Mouse (Mus musculus) lung, embryonic 15.5 days (tissue): ENCODE measurements around the gene Il11. TPM values are rescaled to one million over a fixed set of nuclear protein-coding genes. Genes with fewer than 3 reads are reported as not detected.
"Not testable (repeated sequence)": the region's sequence is repeated elsewhere in the genome, so short reads cannot be mapped to it uniquely, and the experiment has no call there.

ENCODE experiments used
- ATAC-seq: fragments of 200-750 bp; cut with Nextera tagmentation; 2 replicates; pipeline ENCODE4 v1.8.0; 2017; ENCODE audit warnings: moderate number of reproducible peaks, borderline replicate concordance; ENCODE audit not compliant: low FRiP score, low TSS enrichment; ENCODE audit errors: extremely low read depth
- H3K27ac ChIP-seq: fragments of 300-500 bp; sonication (generic); 2 replicates; pipeline ENCODE4 v1.5.1; 2015; ENCODE audit warnings: moderate library complexity, mild to moderate bottlenecking, inconsistent platforms
- H3K27me3 ChIP-seq: fragments of 300-500 bp; sonication (generic); 2 replicates; pipeline ENCODE4 v1.6.1; 2015; ENCODE audit warnings: inconsistent platforms
- H3K36me3 ChIP-seq: fragments of 300-500 bp; sonication (generic); 2 replicates; pipeline ENCODE4 v1.6.1; 2015; ENCODE audit warnings: inconsistent platforms
- H3K4me1 ChIP-seq: fragments of 300-500 bp; sonication (generic); 2 replicates; pipeline ENCODE4 v1.6.1; 2015; ENCODE audit warnings: inconsistent platforms
- H3K4me2 ChIP-seq: fragments of 300-500 bp; sonication (generic); 2 replicates; pipeline ENCODE4 v1.6.1; 2015; ENCODE audit warnings: inconsistent platforms, mild to moderate bottlenecking, moderate library complexity
- H3K4me3 ChIP-seq: fragments of 300-500 bp; sonication (generic); 2 replicates; pipeline ENCODE4 v1.5.1; 2015; ENCODE audit warnings: mild to moderate bottlenecking, inconsistent platforms
- H3K9ac ChIP-seq: fragments of 300-500 bp; sonication (generic); 2 replicates; pipeline ENCODE4 v1.6.1; 2015; ENCODE audit warnings: inconsistent platforms
- H3K9me3 ChIP-seq: fragments of 300-500 bp; sonication (generic); 2 replicates; pipeline ENCODE4 v1.6.1; 2016; ENCODE audit warnings: inconsistent platforms
- WGBS: fragments of 180-500 bp; shearing (Covaris S2); methylation state at CpG from one replicate; pipeline ENCODE4 v1.1.7; 2015; 5-methylcytosine and 5-hydroxymethylcytosine counted together
- polyA plus RNA-seq: library from polyadenylated mRNA; unstranded; fragments of >200 nt; fragmentation: Nextera tagmentation; extraction: Ambion mirVana; gene quantifications from 2 replicates; pipeline ENCODE4 v1.2.1, GENCODE M21; 2015

Gene Il11
- polyA plus RNA-seq, 1 experiment from 2014 or later, result 0.19 TPM

DNA sequence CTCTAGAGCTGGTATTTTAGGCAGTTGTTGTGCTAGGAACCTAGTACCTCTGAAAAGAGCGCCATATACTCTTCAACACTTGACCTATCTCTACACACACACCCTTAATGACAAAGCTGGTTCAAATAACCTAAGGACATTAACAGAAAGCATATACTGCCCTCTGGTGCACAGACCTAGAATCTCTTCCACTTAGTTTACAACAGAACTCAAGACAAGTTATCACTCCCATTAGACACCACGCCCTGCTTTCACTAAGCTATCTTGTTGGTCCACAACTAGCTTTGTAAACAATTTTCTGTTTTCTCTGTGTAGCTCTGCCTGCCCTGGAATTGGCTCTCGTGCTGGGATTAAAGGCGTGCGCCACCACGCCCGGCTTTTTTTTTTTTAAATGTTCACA, 24.1 kb upstream of the Il11 start:
- H3K9me3 ChIP-seq, result no peaks in the 10 kb centered on the region
- H3K4me3 ChIP-seq, result no peak overlapping the region
- H3K27me3 ChIP-seq, result no peaks in the 10 kb centered on the region
- no peak for ATAC-seq
- H3K9ac ChIP-seq, result no peak overlapping the region
- H3K27ac ChIP-seq, result no peak overlapping the region
- H3K4me1 ChIP-seq, result peaks cover 21% of the 10 kb centered on the region
- H3K4me2 ChIP-seq, result no peak overlapping the region
- peaks cover 61% of the 10 kb centered on the region for H3K36me3 ChIP-seq
- WGBS, result 85% methylated on average over 7 of the region's 7 CpGs

DNA sequence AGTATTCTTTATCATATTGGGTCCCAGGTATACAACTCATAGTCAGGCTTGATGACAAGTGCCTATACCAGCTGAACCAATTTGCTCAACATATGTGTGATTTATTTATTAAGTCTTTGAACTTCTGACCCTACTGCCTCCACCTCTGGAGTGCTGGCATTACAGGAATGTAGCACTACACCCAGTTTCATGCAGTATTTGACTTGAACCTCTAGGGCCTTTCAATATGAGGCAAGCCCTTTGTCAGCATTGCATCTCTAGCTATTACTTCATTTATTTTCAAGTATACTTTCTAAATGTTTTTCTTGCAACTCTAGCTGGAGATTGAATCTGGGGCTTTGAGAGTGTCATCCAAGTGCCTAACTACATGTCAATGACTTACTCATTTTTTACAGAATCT, 19.6 kb upstream of the Il11 start:
- no peaks in the 10 kb centered on the region for H3K27me3 ChIP-seq

DNA sequence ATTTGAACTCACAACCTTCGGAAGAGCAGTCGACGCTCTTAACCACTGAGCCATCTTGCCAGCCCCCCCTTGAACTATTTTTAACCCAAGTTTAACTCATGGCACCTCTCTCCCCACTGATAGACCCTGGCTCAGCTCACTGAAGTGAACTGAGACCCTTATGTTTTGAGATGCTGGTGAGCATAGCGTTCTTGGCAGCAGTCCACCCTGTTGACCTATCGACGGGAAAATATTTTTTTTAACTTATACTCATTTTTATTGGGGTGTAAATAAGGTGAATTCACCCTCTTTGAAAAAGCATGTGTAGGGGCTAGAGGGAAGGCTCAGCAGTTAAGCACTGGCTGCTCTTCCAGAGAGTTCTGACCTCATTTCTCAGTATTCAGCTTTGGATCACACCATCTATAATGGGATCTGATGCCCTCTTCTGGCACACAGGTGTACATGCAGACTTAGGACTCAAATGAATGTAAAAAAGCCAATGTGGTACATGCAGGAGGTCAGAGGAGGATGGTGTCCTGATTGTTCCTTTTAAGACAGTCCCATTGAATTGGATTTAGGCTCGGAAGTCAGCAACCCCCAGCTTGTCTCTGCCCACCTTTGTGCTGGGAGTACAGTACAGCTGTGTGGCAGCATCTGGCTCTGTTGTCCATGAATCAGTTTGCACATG, 13.2 kb upstream of the Il11 start:
- Histone ChIP-seq H3K4me3 (no peak overlapping the region), H3K9ac (no peak overlapping the region), H3K9me3 (no peaks in the 10 kb centered on the region), H3K4me1 (peaks cover 16% of the 10 kb centered on the region), H3K36me3 (peaks cover 46% of the 10 kb centered on the region), H3K27ac (no peak overlapping the region), H3K4me2 (no peak overlapping the region), H3K27me3 (no peaks in the 10 kb centered on the region)
- WGBS, result 59% methylated on average over 7 of the region's 7 CpGs
- no peak for ATAC-seq

More for the DNA sequence above, 19.6 kb upstream of the Il11 start:
- 0 out of 2 replicates have a peak overlapping the region, but pooled peaks have one; percentile 24 for H3K27ac ChIP-seq
- H3K4me3 ChIP-seq, result no peak overlapping the region
- H3K4me1 ChIP-seq, result no peaks in the 10 kb centered on the region
- no peak for ATAC-seq
- H3K9me3 ChIP-seq, result no peaks in the 10 kb centered on the region
- H3K4me2 ChIP-seq, result no peak overlapping the region
- H3K9ac ChIP-seq, result no peak overlapping the region
- H3K36me3 ChIP-seq, result peaks cover 39% of the 10 kb centered on the region

DNA sequence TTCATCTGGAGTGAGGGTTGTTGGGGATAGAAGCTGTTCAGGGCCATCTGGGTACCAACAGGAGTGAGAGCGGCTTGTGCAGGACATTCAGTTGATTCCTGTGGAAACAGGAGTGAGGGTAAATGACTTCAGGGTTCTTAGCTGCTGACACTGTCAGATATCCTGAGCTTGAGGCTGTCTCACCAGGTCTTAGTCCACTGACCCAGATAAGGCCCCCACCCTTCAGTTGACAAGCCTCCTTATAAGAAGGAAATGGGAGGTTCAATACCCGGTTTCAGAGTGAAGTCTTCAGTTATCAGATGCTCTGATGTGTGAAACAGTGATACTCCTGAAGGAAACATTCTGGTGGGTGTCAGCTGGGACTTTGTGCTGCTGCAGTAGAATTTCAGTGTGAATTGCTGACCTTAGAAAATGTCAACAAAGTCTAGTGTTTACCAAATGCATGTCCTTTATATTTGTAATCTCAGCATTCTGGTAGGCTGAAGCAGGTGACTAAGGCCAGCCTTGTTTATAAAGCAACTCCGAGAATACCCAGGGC, 12.0 kb upstream of the Il11 start:
- H3K36me3 ChIP-seq, result peaks cover 46% of the 10 kb centered on the region
- H3K4me2 ChIP-seq, result peak overlapping the region; percentile 84
- ATAC-seq, result no peak
- 0 out of 2 replicates have a peak, but pooled peaks cover 2% of the 10 kb centered on the region for H3K27me3 ChIP-seq
- H3K4me3 ChIP-seq, result peak overlapping the region; percentile 87; the same call in 1 of the 2 replicates
- H3K4me1 ChIP-seq, result peaks cover 21% of the 10 kb centered on the region
- H3K27ac ChIP-seq, result no peak overlapping the region
- H3K9me3 ChIP-seq, result no peaks in the 10 kb centered on the region
- WGBS, result 65% methylated on average over 3 of the region's 3 CpGs
- 0 out of 2 replicates have a peak overlapping the region, but pooled peaks have one; percentile 16 for H3K9ac ChIP-seq

DNA sequence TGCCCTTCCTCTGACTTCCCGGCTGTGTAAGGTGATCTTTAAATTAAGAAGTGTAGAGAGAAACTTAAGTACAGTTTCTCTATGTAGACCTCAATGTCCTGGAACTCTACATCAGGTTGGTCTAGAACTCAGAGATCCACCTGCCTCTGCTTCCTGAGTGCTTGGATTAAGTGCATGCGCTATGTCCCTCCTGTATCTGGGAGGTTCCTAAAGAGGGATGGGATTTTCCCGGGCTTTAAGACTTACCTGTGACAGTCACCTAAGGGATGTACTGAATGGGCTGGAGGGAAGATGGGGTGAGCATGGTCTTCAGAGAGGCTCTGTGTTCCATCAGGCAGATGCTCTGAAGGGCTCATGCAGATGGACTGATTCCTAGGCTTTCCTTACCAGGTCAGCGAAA, 11.0 kb upstream of the Il11 start:
- peak overlapping the region; percentile 97; the same call in 1 of the 2 replicates for H3K27ac ChIP-seq
- ATAC-seq, result no peak
- 29% methylated on average over 4 of the region's 4 CpGs for WGBS

DNA sequence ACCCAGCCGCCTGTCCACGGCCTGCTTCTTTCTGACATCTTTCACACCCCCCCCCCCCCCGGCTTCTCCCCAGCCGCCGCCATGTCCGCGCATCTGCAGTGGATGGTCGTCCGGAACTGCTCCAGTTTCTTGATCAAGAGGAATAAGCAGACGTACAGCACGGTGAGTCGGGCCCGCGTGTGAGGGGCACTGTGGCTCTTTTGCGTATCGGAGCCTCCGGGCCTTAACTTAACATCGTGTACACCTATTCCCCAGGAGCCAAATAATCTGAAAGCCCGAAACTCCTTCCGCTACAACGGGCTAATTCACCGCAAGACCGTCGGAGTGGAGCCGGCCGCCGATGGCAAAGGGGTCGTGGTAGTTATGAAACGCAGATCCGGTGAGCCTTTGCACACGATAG, 10.6 kb upstream of the Il11 start:
- not testable (repeated sequence) for H3K9me3 ChIP-seq, H3K27me3 ChIP-seq
- Histone ChIP-seq H3K4me1 (peaks cover 30% of the 10 kb centered on the region), H3K4me2 (peak overlapping the region; percentile 84), H3K9ac (peak overlapping the region; percentile 95), H3K4me3 (peak overlapping the region; percentile 87), H3K36me3 (peaks cover 43% of the 10 kb centered on the region), H3K27ac (peak overlapping the region; percentile 97)
- ATAC-seq, result peak; percentile 1; the same call in 1 of the 2 replicates
- under 1% methylated on average over 31 of the region's 31 CpGs for WGBS

More for the DNA sequence above, 11.0 kb upstream of the Il11 start:
- peak overlapping the region; percentile 95 for H3K9ac ChIP-seq
- H3K4me3 ChIP-seq, result peak overlapping the region; percentile 87
- no peaks in the 10 kb centered on the region for H3K9me3 ChIP-seq
- peak overlapping the region; percentile 84 for H3K4me2 ChIP-seq
- H3K36me3 ChIP-seq, result peaks cover 46% of the 10 kb centered on the region
- peaks cover 26% of the 10 kb centered on the region for H3K4me1 ChIP-seq
- H3K27me3 ChIP-seq, result 0 out of 2 replicates have a peak, but pooled peaks cover 8% of the 10 kb centered on the region

DNA sequence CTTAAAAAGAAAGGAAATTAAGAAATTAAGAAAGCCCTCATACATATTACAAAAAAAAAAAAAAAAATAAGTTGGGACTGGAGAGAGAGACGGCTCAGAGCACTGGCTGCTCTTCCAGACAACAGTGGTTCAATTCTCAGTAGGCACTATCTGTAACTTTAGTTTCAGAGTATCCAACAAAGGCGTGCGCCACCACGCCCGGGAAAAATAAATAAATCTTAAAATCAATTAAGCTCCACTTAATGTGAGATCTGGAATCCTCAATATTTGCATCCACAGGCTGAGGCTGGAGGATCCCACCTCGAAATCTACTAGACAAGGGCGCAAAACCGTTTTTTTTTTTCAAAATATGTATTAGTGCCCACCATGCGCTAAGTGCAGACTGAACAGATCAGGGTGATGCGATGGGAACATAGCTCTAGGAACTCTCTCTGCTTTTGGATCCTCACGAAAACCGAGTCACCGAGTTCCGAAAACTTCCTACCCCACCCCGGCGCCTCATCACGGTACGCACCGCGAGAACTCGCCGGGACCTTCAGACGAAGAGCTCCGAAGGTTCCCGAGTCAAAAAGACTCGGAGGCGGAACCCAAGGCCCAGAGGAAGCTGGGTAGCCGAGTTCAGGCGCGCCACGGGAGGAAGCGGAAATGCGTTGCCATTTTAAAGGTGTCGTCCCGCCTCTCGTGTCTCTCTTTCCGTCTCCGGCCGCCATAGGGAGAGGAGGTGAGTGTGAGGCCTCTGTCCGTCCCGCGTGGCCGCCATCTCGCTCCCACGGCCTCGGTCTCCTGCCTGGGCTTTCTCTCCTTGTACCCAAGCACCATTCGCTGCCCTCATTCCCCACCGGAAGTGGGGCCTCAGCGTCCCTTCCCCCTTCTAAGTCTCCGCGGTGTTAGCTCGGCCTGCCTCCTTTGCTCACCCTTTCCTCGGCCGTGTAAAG, 9.9 kb upstream of the Il11 start, which contains the start of gene Rpl28:
Gene Rpl28, plus strand, starts transcription at position 597 of the 935 bp plus-strand sequence.
- ATAC-seq, result peak; percentile 91
- under 1% methylated on average over 54 of the region's 54 CpGs for WGBS
- Histone ChIP-seq H3K9me3 (no peaks in the 10 kb centered on the region), H3K27me3 (0 out of 2 replicates have a peak, but pooled peaks cover 8% of the 10 kb centered on the region), H3K36me3 (peaks cover 40% of the 10 kb centered on the region), H3K4me3 (peak within 1 kb of the TSS; percentile 87), H3K4me1 (peaks cover 31% of the 10 kb centered on the region), H3K4me2 (peak within 1 kb of the TSS; percentile 84), H3K27ac (peak within 1 kb of the TSS; percentile 97), H3K9ac (peak within 1 kb of the TSS; percentile 95)

DNA sequence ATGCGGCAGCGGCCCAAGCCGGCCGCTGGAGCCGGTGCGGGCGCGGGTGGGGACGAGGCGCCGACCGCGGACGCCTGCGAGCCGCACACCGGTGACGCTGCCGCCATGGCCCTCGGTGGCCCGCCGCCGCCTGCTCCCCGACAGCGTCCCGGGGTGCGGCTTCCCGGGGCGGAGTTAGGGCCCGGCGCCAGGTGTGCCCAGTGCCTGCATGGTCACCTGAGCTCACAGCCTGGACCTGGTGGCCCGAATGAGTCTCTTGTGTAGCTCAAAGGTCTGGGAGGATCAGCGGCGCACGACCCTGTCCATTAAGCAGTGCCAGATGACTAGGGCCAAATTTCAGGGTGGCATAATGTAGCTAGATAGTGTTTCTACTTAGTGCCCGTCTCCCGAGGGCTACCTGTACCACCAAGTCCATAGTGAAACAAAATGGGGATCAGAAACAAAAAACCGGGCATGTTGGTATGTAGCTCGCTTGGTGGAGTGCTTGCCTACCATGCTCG, 6.8 kb upstream of the Il11 start, which contains the start of gene Tmem238:
Gene Tmem238, minus strand, starts transcription at position 221 of the 500 bp plus-strand sequence.
- Histone ChIP-seq H3K9ac (peak within 1 kb of the TSS; percentile 72), H3K4me3 (peak within 1 kb of the TSS; percentile 62), H3K36me3 (peaks cover 10% of the 10 kb centered on the region), H3K27me3 (0 out of 2 replicates have a peak, but pooled peaks cover 8% of the 10 kb centered on the region), H3K4me2 (peak within 1 kb of the TSS; percentile 87), H3K4me1 (peaks cover 24% of the 10 kb centered on the region), H3K9me3 (no peaks in the 10 kb centered on the region), H3K27ac (peak within 1 kb of the TSS; percentile 93)
- WGBS, result 4% methylated on average over 40 of the region's 40 CpGs
- peak; percentile 38; the same call in 1 of the 2 replicates for ATAC-seq

DNA sequence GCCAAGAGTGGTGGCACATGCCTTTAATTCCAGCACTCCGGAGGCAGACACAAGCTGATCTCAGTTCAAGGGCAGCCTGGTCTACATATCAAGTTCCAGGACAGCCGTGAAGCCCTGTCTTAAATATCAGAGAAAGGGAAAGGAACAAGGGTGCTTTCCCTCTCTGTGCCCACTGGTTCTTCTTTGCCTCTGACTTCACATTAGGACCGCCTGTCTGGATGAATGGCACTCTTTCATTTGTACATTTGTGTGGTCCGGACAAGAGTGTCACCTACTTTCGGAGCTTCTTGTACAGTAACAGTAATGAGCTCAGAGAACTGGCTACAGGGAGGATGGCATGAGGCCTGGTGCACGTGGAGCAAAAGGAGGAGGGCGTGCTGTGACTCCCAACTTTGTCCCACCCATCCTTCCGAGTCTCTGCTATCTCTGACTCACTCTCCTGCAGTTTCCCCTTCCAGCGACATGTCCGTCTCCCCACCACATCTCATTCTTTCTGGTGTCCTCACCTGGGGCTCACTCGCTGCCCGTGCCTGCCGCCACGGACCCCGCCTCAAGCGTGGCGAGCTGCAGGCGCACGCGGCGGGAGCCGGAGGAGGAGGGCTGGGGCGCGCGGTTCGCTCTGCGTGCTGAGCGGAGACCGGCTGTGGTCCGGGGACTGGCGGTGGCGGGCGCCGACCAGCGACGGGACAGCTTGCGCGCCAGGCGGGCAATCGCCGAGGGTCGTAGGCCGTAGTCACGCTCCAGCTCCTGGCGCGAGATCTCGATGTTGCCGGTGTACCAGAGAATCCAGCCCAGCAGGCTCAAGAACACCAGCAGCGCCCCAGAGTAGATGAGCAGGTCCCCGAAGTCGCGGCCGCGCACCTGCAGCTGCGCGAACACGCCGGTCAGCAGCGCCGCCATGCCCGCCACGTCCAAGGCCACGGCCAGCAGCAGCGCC, 6.1 kb upstream of the Il11 start:
- peak overlapping the region; percentile 87 for H3K4me2 ChIP-seq
- H3K9me3 ChIP-seq, result no peaks in the 10 kb centered on the region
- peaks cover 17% of the 10 kb centered on the region for H3K4me1 ChIP-seq
- H3K27me3 ChIP-seq, result 0 out of 2 replicates have a peak, but pooled peaks cover 8% of the 10 kb centered on the region
- peak overlapping the region; percentile 62 for H3K4me3 ChIP-seq
- H3K9ac ChIP-seq, result peak overlapping the region; percentile 72
- WGBS, result 2% methylated on average over 64 of the region's 64 CpGs
- H3K27ac ChIP-seq, result peak overlapping the region; percentile 93
- peak; percentile 50; the same call in 1 of the 2 replicates for ATAC-seq
- peaks cover 2% of the 10 kb centered on the region for H3K36me3 ChIP-seq

DNA sequence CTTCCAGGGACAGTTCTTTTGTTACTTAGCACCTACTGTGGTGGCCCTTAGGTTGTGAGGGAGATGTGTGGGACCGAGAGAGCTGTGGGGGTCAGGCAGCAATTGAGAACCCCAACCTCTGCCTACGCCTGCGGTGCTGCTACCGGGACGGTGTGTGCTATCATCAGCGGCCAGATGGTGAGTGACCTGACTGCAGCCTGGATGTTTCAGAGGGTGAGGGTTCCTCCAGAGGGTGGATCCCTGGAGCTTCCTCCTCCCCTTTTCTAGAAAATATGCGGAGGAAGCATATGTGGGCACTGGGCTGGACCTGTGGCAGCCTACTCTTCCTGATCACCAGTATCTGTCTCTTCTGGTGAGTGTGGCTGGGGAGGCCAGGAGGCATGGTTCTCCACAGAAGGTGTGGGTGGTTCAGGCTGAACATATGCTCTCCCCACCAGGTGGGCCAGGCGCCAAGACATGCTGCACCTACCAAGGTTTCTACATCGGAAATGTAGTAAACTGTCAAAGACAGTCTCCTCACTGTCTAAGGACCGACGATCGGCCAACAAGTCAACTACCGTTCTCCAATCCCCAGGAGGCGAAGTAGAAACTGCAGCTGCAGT, 1.1 kb upstream of the Il11 start:
- no peak overlapping the region for H3K9ac ChIP-seq
- no peak overlapping the region for H3K4me3 ChIP-seq
- no peaks in the 10 kb centered on the region for H3K9me3 ChIP-seq
- ATAC-seq, result no peak
- H3K27me3 ChIP-seq, result peaks cover 10% of the 10 kb centered on the region
- WGBS, result 60% methylated on average over 14 of the region's 14 CpGs
- H3K4me2 ChIP-seq, result no peak overlapping the region
- H3K4me1 ChIP-seq, result peaks cover 13% of the 10 kb centered on the region
- no peak overlapping the region for H3K27ac ChIP-seq
- H3K36me3 ChIP-seq, result no peaks in the 10 kb centered on the region
